Mouse (Mus musculus): ENCODE measurements around the gene 4921539E11Rik. TPM values are rescaled to one million over a fixed set of nuclear protein-coding genes. Genes with fewer than 3 reads are reported as not detected.

Gene 4921539E11Rik
- polyA plus RNA-seq, 1 experiment: not detected

GRCm38 (mm10) chr4:103197401-103197800 lies 93.3 kb downstream of the 4921539E11Rik start:
- peaks cover 12% of the 10 kb centered on the region for H3K36me3 ChIP-seq (ENCODE audit: control insufficient read depth, insufficient read depth)
- no peak overlapping the region for H3K4me3 ChIP-seq (ENCODE audit: insufficient read depth, poor library complexity, severe bottlenecking)
- H3K79me3 ChIP-seq (ENCODE audit: low read depth): no peaks in the 10 kb centered on the region
- no peaks in the 10 kb centered on the region for H3K79me2 ChIP-seq (ENCODE audit: control insufficient read depth, insufficient read depth)
- TF ChIP-seq USF1 (IDR thresholded peaks at IDR 0.05; ENCODE audit: low read depth): no peak
- no peak for TF ChIP-seq CEBPB (IDR thresholded peaks at IDR 0.05; ENCODE audit: low read depth)
- TF ChIP-seq MYOG (IDR thresholded peaks at IDR 0.05; ENCODE audit: control insufficient read depth, extremely low read depth, insufficient read length): no peak
- no peak for TF ChIP-seq FOSL1 (IDR thresholded peaks at IDR 0.05; ENCODE audit: insufficient read depth, low read length, poor library complexity, severe bottlenecking)
- TF ChIP-seq CTCF (IDR thresholded peaks at IDR 0.05; ENCODE audit: control insufficient read depth, insufficient read depth, insufficient read length): no peak
- no peak for TF ChIP-seq MAX (IDR thresholded peaks at IDR 0.05)
- no peak for TF ChIP-seq MYOD1 (IDR thresholded peaks at IDR 0.05; ENCODE audit: control insufficient read depth, insufficient read length, low read depth)
- no peaks in the 10 kb centered on the region for H3K27me3 ChIP-seq (ENCODE audit: control insufficient read depth, insufficient read depth, insufficient read length)
- no peak overlapping the region for H3ac ChIP-seq (ENCODE audit: control insufficient read depth, insufficient read length, low read depth)

GRCm38 (mm10) chr4:103192421-103192820 lies 98.2 kb downstream of the 4921539E11Rik start:
- no peak overlapping the region for H3ac ChIP-seq (ENCODE audit: control insufficient read depth, insufficient read length, low read depth)
- no peaks in the 10 kb centered on the region for H3K27me3 ChIP-seq (ENCODE audit: control insufficient read depth, insufficient read depth, insufficient read length)
- H3K79me3 ChIP-seq (ENCODE audit: low read depth): no peaks in the 10 kb centered on the region
- no peak overlapping the region for H3K4me3 ChIP-seq (ENCODE audit: insufficient read depth, poor library complexity, severe bottlenecking)
- H3K36me3 ChIP-seq (ENCODE audit: control insufficient read depth, insufficient read depth): peaks cover 20% of the 10 kb centered on the region
- H3K79me2 ChIP-seq (ENCODE audit: control insufficient read depth, insufficient read depth): no peaks in the 10 kb centered on the region
- no peak for TF ChIP-seq MAX (IDR thresholded peaks at IDR 0.05)
- no peak for TF ChIP-seq FOSL1 (IDR thresholded peaks at IDR 0.05; ENCODE audit: insufficient read depth, low read length, poor library complexity, severe bottlenecking)
- TF ChIP-seq MYOG (IDR thresholded peaks at IDR 0.05; ENCODE audit: control insufficient read depth, extremely low read depth, insufficient read length): no peak
- TF ChIP-seq CTCF (IDR thresholded peaks at IDR 0.05; ENCODE audit: control insufficient read depth, insufficient read depth, insufficient read length): no peak
- no peak for TF ChIP-seq USF1 (IDR thresholded peaks at IDR 0.05; ENCODE audit: low read depth)
- TF ChIP-seq CEBPB (IDR thresholded peaks at IDR 0.05; ENCODE audit: low read depth): no peak
- TF ChIP-seq MYOD1 (IDR thresholded peaks at IDR 0.05; ENCODE audit: control insufficient read depth, insufficient read length, low read depth): no peak

- H3K4me3 ChIP-seq (ENCODE audit: insufficient read depth, poor library complexity, severe bottlenecking): no peak overlapping the region
- peaks cover 29% of the 10 kb centered on the region for H3K36me3 ChIP-seq (ENCODE audit: control insufficient read depth, insufficient read depth)
- TF ChIP-seq USF1 (IDR thresholded peaks at IDR 0.05; ENCODE audit: low read depth): no peak
- no peaks in the 10 kb centered on the region for H3K79me3 ChIP-seq (ENCODE audit: low read depth)
- no peak overlapping the region for H3ac ChIP-seq (ENCODE audit: control insufficient read depth, insufficient read length, low read depth)
- no peaks in the 10 kb centered on the region for H3K27me3 ChIP-seq (ENCODE audit: control insufficient read depth, insufficient read depth, insufficient read length)
- H3K79me2 ChIP-seq (ENCODE audit: control insufficient read depth, insufficient read depth): no peaks in the 10 kb centered on the region
Observed at GRCm38 (mm10) chr4:103188786-103189640, 101.7 kb downstream of the 4921539E11Rik start.

Other genes with a start within 250 kb of the 4921539E11Rik start
- gene Mier1, start 176.5 kb downstream of the 4921539E11Rik start, polyA plus RNA-seq (2012; fragmentation: generic; extraction: Trizol): 7.4 TPM
- gene Wdr78, start 176.3 kb downstream of the 4921539E11Rik start, polyA plus RNA-seq (2012; fragmentation: generic; extraction: Trizol): 0.36 TPM
- gene Slc35d1, start 75.7 kb downstream of the 4921539E11Rik start, polyA plus RNA-seq (2012; fragmentation: generic; extraction: Trizol): 4.8 TPM
- gene Oma1, start 22.9 kb upstream of the 4921539E11Rik start, polyA plus RNA-seq (2012; fragmentation: generic; extraction: Trizol): 5.9 TPM